Mouse (Mus musculus): Measurements from ENCODE around the gene Fgg. TPM values are rescaled to one million over a fixed set of nuclear protein-coding genes. Genes with fewer than 3 reads are reported as not detected.

Gene Fgg
- polyA plus RNA-seq, 1 experiment from 2014 or later: 4.6 TPM

DNA sequence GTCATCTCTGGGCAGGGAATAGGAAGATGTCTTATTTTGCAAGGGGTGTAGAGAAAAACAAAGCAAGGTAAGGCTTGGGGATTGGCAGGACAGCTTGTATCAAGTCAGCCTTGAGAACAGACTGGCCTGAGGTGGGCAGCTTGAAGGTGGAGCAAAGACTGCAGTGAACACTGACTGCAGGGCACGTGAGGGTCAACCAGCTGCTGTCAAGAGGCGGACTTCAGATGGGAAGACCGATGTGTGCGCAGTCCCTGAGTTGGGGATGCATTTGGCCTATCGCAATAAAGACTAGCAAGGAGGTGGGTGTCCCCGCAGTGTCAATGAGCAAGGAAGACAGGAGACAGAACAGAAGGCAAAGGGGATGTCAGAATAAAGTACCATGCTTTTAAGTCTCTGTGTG lies 14.6 kb upstream of the Fgg start:
- ATAC-seq (ENCODE audit: low FRiP score, low TSS enrichment) (no peak), DNase-seq (ENCODE audit: low spot score) (no peak)
- Histone ChIP-seq H3K9me3 (ENCODE audit: control insufficient read depth, low read length) (no peaks in the 10 kb centered on the region), H3K4me2 (replicated peaks; ENCODE audit: low read depth) (no peak overlapping the region), H3K4me3 (ENCODE audit: low read depth, low read length) (no peak overlapping the region), H3K36me3 (ENCODE audit: control insufficient read depth, insufficient read depth, low read length) (no peaks in the 10 kb centered on the region), H3K27ac (replicated peaks) (no peak overlapping the region), H3K27me3 (ENCODE audit: control insufficient read depth, insufficient read depth, low read length) (no peaks in the 10 kb centered on the region), H3K9ac (ENCODE audit: low read length) (no peak overlapping the region), H3K4me1 (replicated peaks; ENCODE audit: control insufficient read depth, insufficient read depth) (no peaks in the 10 kb centered on the region)
- TF ChIP-seq EP300 (optimal IDR thresholded peaks at IDR 0.05) (no peak), CTCF (IDR thresholded peaks at IDR 0.05; ENCODE audit: low read depth) (no peak)
- 85% methylated on average over 6 of the region's 6 CpGs for WGBS

DNA sequence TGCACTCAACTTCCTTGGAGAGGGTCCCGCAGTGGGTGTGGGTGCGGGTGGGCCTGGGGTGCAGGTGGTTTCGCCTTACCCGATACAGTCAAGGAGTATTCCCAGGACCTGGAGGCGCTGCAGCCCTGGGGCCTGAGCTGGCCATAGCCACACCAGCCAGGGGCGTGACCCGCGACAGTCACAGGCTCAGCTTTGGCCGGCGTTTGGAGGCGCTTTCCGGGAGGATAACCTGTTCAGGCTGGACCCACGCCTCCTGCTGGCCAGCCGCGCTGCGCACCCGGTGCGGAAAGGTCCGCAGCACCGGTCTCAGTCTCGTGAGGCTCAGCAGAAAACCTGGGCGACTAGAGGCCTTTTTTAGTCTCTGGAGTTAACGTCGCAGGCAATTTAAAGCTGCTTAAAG lies 12.2 kb upstream of the Fgg start:
- Histone ChIP-seq H3K27ac (replicated peaks) (no peak overlapping the region), H3K4me2 (replicated peaks; ENCODE audit: low read depth) (peak overlapping the region; percentile 39), H3K36me3 (ENCODE audit: control insufficient read depth, insufficient read depth, low read length) (no peaks in the 10 kb centered on the region), H3K4me3 (ENCODE audit: low read depth, low read length) (no peak overlapping the region), H3K9ac (ENCODE audit: low read length) (no peak overlapping the region), H3K9me3 (ENCODE audit: control insufficient read depth, low read length) (no peaks in the 10 kb centered on the region), H3K27me3 (ENCODE audit: control insufficient read depth, insufficient read depth, low read length) (no peaks in the 10 kb centered on the region), H3K4me1 (replicated peaks; ENCODE audit: control insufficient read depth, insufficient read depth) (no peaks in the 10 kb centered on the region)
- DNase-seq (ENCODE audit: low spot score): peak; percentile 86
- 5% methylated on average over 24 of the region's 24 CpGs for WGBS
- no peak for TF ChIP-seq EP300 (optimal IDR thresholded peaks at IDR 0.05)
- peak; percentile 86 for TF ChIP-seq CTCF (IDR thresholded peaks at IDR 0.05; ENCODE audit: low read depth)
- peak; percentile 92 for ATAC-seq (ENCODE audit: low FRiP score, low TSS enrichment)

DNA sequence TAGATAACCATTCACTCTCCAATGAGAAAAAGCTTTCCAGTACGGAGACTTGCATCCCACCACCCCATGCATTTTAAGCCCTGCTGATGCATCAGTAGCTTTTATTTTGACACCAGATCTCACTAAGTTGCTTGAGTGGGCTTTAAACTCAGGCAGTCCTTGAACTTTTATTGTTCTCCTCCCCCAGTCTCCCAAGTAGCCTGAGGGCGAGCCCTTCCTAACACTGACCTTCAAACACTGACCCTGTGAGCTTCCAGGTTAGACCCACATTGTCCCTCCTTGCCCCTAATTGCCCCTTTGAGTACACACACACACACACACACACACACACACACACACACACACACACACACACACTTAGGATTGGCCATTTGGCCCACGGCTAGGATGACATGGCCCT lies 10.9 kb upstream of the Fgg start:
- WGBS: 82% methylated on average over 3 of the region's 3 CpGs
- TF ChIP-seq EP300 (optimal IDR thresholded peaks at IDR 0.05) (no peak), CTCF (IDR thresholded peaks at IDR 0.05; ENCODE audit: low read depth) (no peak)
- DNase-seq (ENCODE audit: low spot score): no peak
- Histone ChIP-seq H3K9ac (ENCODE audit: low read length) (no peak overlapping the region), H3K36me3 (ENCODE audit: control insufficient read depth, insufficient read depth, low read length) (no peaks in the 10 kb centered on the region), H3K4me1 (replicated peaks; ENCODE audit: control insufficient read depth, insufficient read depth) (no peaks in the 10 kb centered on the region), H3K4me3 (ENCODE audit: low read depth, low read length) (no peak overlapping the region), H3K4me2 (replicated peaks; ENCODE audit: low read depth) (no peak overlapping the region), H3K9me3 (ENCODE audit: control insufficient read depth, low read length) (no peaks in the 10 kb centered on the region), H3K27ac (replicated peaks) (no peak overlapping the region), H3K27me3 (ENCODE audit: control insufficient read depth, insufficient read depth, low read length) (no peaks in the 10 kb centered on the region)
- ATAC-seq (ENCODE audit: low FRiP score, low TSS enrichment): no peak

DNA sequence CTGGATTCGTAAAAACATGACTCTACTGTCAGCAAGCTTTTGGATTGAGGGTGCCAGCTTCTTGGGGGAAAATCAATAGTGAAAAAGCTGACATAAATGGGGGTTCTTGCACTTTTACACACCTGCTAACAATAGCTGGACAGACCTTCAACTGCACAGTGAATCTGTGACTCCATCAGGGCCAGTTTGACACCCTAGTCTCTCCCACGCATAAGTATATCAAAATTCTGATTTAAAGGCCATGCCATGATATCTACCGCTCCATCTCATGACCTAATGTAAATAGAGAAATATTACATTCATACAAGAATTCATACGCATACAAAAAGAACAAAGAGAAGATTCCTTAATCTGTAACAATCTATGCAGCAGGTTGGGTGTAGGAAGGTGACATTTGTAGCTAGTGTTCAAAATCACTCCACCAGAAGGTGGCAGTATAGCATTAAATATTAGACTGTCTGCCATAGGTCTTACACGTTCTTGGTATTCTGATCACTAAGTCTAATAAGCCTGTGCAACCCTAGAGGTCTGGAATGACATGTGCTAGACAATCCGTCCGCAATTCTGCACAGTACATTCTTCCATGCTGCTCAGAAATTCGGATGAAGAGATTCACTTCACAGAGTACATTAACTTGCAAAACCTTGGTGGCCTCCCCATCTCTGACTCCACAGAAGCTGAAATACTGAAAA lies 8.6 kb upstream of the Fgg start:
- DNase-seq (ENCODE audit: low spot score) (peak; percentile 15), ATAC-seq (ENCODE audit: low FRiP score, low TSS enrichment) (peak; percentile 71)
- Histone ChIP-seq H3K36me3 (ENCODE audit: control insufficient read depth, insufficient read depth, low read length) (no peaks in the 10 kb centered on the region), H3K9me3 (ENCODE audit: control insufficient read depth, low read length) (no peaks in the 10 kb centered on the region), H3K9ac (ENCODE audit: low read length) (no peak overlapping the region), H3K27ac (replicated peaks) (no peak overlapping the region), H3K4me1 (replicated peaks; ENCODE audit: control insufficient read depth, insufficient read depth) (no peaks in the 10 kb centered on the region), H3K27me3 (ENCODE audit: control insufficient read depth, insufficient read depth, low read length) (no peaks in the 10 kb centered on the region), H3K4me2 (replicated peaks; ENCODE audit: low read depth) (no peak overlapping the region), H3K4me3 (ENCODE audit: low read depth, low read length) (no peak overlapping the region)
- TF ChIP-seq CTCF (IDR thresholded peaks at IDR 0.05; ENCODE audit: low read depth) (peak; percentile 85), EP300 (optimal IDR thresholded peaks at IDR 0.05) (no peak)
- 27% methylated on average over 8 of the region's 8 CpGs for WGBS

DNA sequence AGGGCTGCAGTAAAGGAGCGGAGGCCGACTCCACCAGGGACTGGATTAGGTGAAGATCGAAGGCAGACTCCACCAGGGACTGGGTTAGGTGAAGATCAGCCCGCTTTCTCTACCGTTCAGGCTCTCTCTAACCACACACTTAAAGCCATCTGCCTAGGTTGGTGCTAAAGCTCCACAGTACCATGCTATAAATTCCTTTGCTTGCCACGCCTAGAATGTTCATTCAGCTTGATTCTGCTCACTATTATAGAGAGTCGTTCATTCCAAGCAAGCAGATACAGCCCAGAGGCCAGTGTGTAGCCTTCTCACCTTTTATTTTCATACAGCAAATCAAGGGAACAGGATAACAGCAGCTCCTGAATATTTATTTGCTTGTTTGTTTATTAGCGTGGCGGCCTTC lies 7.5 kb upstream of the Fgg start:
- TF ChIP-seq EP300 (optimal IDR thresholded peaks at IDR 0.05) (no peak), CTCF (IDR thresholded peaks at IDR 0.05; ENCODE audit: low read depth) (no peak)
- no peak overlapping the region for H3K9ac ChIP-seq (ENCODE audit: low read length)
- ATAC-seq (ENCODE audit: low FRiP score, low TSS enrichment): no peak

DNA sequence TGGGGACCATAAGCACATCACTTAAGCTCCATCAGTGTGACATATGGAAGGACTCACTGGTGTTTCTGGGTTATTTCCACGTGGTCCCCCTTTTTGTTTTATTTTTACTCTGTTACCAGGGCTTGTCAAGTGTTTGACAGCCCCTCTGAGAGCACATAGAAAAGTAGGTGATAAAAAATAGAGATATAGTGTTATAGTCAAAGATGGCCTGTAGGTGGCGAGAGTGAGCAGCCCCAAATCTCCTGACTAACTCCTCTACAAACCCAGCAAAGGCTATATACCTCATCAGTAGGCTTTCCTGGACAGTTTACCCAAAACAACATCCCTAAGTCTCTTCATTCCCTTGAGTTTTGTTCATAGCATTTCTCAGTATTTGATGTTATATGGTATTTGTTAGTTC lies 5.3 kb upstream of the Fgg start:
- ATAC-seq (ENCODE audit: low FRiP score, low TSS enrichment) (no peak), DNase-seq (ENCODE audit: low spot score) (peak; percentile 41)
- Histone ChIP-seq H3K4me3 (ENCODE audit: low read depth, low read length) (no peak overlapping the region), H3K27me3 (ENCODE audit: control insufficient read depth, insufficient read depth, low read length) (no peaks in the 10 kb centered on the region), H3K4me2 (replicated peaks; ENCODE audit: low read depth) (no peak overlapping the region), H3K4me1 (replicated peaks; ENCODE audit: control insufficient read depth, insufficient read depth) (no peaks in the 10 kb centered on the region), H3K27ac (replicated peaks) (no peak overlapping the region), H3K9me3 (ENCODE audit: control insufficient read depth, low read length) (no peaks in the 10 kb centered on the region), H3K36me3 (ENCODE audit: control insufficient read depth, insufficient read depth, low read length) (no peaks in the 10 kb centered on the region), H3K9ac (ENCODE audit: low read length) (no peak overlapping the region)
- TF ChIP-seq CTCF (IDR thresholded peaks at IDR 0.05; ENCODE audit: low read depth): peak; percentile 84
- TF ChIP-seq EP300 (optimal IDR thresholded peaks at IDR 0.05): no peak
- 5% methylated on average over 2 of the region's 2 CpGs for WGBS

More for the DNA sequence above, 7.5 kb upstream of the Fgg start:
- Histone ChIP-seq H3K9me3 (ENCODE audit: control insufficient read depth, low read length) (no peaks in the 10 kb centered on the region), H3K4me1 (replicated peaks; ENCODE audit: control insufficient read depth, insufficient read depth) (no peaks in the 10 kb centered on the region), H3K36me3 (ENCODE audit: control insufficient read depth, insufficient read depth, low read length) (no peaks in the 10 kb centered on the region), H3K4me3 (ENCODE audit: low read depth, low read length) (no peak overlapping the region), H3K4me2 (replicated peaks; ENCODE audit: low read depth) (no peak overlapping the region), H3K27ac (replicated peaks) (no peak overlapping the region), H3K27me3 (ENCODE audit: control insufficient read depth, insufficient read depth, low read length) (no peaks in the 10 kb centered on the region)
- WGBS: 81% methylated on average over 9 of the region's 9 CpGs
- DNase-seq (ENCODE audit: low spot score): no peak

All from stomach, postnatal 0 days (tissue).